Mouse (Mus musculus) B cell, adult 62 days (primary cell): ENCODE data around the gene Zc3h10. TPM values are rescaled to one million over a fixed set of nuclear protein-coding genes. Genes with fewer than 3 reads are reported as not detected.

Experiments
- total RNA-seq: library from RNA; stranded (reverse); gene quantifications from 4 replicates; pipeline ENCODE4 v1.2.4, GENCODE M21; 2023

The Zc3h10 gene
- 85.5 to 103 TPM (median 90.6 TPM) in 4 replicates for total RNA-seq

DNA sequence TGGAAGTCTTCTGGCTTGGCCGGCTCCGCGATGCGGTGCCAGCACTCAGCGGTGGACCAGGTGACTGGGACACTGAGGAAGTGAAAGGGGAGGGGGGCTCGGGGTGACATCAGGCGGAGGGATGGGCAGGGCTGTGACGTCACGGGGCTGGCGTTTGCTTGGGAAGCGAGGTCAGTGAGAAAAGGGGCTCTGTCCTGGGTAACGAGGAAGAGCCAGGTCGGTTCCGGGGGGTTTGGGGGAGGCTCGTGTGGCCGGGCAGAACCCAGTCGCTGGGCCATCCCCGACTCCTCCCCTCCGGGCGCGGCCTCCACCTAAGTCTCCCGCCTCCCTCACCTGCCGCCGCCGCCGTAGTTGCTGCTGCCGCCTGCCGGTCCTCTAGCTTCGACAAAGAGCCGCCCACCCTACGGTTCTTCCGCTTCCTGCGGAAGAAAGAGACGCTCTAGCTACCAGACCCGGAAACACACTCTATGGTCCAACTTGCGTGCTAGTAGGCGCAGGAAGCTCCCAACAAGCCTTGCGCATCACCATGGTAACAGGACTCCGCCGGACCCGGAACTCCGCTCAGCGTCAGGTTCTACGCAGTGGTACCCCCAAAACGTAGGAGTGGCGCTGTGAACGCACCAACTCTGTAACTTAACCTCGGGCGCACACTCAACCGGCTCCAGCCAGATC lies at the start of gene Zc3h10:
Zc3h10 (minus strand) TSS at position 414 of the 672 bp plus-strand sequence.

GRCm38 (mm10) chr10:128589464-128590192 lies 42.1 kb upstream of the Zc3h10 start, which contains the start of gene Erbb3:
Erbb3 (minus strand) TSS chr10:128589652.

DNA sequence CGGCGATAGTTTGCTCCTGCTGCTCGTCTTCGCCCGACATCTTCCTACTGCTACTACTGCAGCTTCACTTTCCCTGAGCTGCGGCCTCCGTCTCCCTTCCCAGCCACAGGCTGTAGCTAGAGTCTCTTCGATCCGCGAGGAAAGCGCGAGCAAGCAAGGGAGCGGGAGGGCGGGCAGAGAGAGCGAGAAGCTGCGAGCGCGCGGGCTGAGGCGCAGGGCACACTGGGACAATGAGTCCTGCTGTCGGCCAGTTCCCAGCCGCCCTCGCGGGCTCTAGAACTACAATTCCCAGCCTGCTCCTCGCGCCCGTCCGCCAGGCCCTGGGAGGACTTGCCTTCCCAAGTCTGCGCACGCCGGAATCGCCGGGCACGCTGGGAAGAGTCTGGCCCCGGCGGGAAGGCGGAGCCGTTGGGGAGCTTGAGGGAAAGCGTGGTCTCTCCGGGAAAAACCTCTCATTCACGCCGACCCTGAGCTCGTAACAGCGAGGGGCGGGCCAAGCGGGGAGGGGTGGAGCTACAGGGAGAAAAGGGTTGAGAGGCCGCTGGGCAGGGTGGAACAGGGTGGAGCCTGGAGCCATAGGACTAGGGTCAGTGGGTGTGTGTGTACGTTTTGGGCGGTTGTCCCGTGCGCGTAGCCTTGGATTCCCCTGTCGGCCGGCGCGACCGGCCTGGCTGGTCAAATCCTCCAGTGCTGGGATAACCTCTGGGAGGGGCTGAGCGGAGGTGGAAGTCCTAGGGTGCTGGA lies 18.4 kb upstream of the Zc3h10 start, which contains the start of gene Pa2g4:
Pa2g4 (minus strand) TSS at position 200 of the 744 bp plus-strand sequence.

DNA sequence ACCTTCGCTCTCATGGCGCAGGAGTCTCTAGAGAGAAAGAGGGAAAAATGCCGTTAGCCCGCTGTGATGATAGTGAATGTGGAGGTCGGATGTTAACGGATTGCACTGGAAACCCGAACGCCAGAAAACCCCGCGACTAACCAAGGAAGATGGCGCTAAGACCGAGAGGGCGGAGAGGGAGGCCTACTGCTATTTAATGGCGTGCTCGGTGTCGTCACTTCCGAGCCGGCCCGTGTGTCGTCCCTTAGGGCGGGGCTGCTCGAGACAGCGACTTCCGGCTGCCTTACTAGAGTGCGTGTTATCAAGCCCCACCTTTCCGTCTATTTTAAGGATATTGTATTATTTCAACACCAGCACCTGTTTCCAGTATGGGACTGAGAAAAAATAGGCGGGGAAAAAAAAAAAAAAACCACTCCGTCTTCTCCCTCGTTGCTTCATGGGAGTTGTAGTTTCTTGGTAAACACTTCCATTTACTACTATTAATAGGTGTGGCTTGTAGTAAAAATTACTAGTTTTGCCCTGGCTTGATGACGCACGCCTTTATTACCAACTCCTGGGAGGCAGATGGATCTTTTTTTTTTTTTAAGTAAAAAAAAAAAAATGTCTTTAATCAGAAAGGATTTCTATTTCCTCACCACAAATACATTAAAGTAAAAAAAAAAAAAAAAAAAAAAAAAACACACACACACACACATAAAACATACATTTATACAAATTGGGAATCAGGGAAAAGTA lies 1.5 kb upstream of the Zc3h10 start, which contains the start of gene Rpl41:
Rpl41 (minus strand) TSS at position 359 of the 735 bp plus-strand sequence.

DNA sequence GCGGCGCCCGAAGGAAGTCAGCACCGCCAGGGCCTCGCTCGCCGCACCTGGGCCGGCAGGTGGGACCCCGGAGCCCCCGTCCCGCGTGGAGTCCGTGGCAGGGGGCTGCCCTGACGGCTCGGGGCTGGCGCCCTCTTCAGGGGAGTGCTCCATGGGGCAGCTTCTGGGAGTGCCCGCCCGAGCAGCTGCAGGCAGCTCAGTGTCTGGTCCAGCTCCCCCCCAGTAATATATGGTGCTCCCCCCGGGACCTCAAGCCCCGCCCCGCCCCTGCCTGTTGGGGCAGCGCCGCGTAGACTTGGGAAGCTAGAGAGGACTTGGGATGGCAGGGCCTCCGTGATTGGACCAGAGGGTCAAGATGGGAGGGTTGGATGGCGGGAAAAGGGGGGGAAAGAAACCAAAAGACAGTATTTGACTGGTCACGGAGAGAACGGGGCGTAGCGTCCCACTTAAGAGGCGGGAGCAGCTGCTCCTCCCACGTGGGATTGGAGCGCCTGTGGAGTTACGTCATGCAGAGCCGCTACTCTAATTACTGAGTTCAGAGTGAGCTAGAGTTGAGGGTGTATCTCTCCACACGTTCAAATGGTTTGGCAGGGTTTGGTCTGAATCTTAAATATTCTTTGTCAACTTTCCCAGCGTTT lies 21.8 kb downstream of the Zc3h10 start, which contains the start of gene Esyt1:
Esyt1 (minus strand) TSS at position 201 of the 638 bp plus-strand sequence.

GRCm38 (mm10) chr10:128498590-128498989 lies 49.0 kb downstream of the Zc3h10 start, which contains the start of gene Myl6b:
Myl6b (minus strand) TSS chr10:128498685.

GRCm38 (mm10) chr10:128493695-128494666 lies 53.6 kb downstream of the Zc3h10 start, which contains the start of gene Myl6:
Myl6 (minus strand) TSS chr10:128494145.

Other genes starting within 250 kb of the Zc3h10 start
- gene Il23a, start 249.0 kb downstream of the Zc3h10 start, total RNA-seq, result not detected in 4 replicates
- 62.2 to 69.4 TPM (median 65.8 TPM) in 4 replicates for gene Pan2, start 244.4 kb downstream of the Zc3h10 start, total RNA-seq
- 18.8 to 20.8 TPM (median 19.5 TPM) in 4 replicates for gene Cnpy2, start 225.3 kb downstream of the Zc3h10 start, total RNA-seq
- 101 to 110 TPM (median 110 TPM) in 4 replicates for gene Cs, start 210.0 kb downstream of the Zc3h10 start, total RNA-seq
- 28.6 to 37.3 TPM (median 32.6 TPM) in 4 replicates for gene Coq10a, start 178.8 kb downstream of the Zc3h10 start, total RNA-seq
- 67.5 to 68.6 TPM (median 68.3 TPM) in 4 replicates for gene Ankrd52, start 170.7 kb downstream of the Zc3h10 start, total RNA-seq
- gene Slc39a5, start 146.5 kb downstream of the Zc3h10 start, total RNA-seq, result not detected in 4 replicates
- 39.1 to 49.2 TPM (median 47.1 TPM) in 4 replicates for gene Nabp2, start 136.3 kb downstream of the Zc3h10 start, total RNA-seq
- 61.4 to 67.3 TPM (median 65.5 TPM) in 4 replicates for gene Rnf41, start 136.1 kb downstream of the Zc3h10 start, total RNA-seq
- gene Smarcc2, start 88.5 kb downstream of the Zc3h10 start, total RNA-seq, result 145 to 160 TPM (median 147 TPM) in 4 replicates
- 488 to 539 TPM (median 516 TPM) in 4 replicates for gene Myl6, start 53.6 kb downstream of the Zc3h10 start, total RNA-seq
- 0.58 to 0.75 TPM in 2 of 4 replicates, not detected in the others for gene Myl6b, start 49.1 kb downstream of the Zc3h10 start, total RNA-seq
- 224 to 242 TPM (median 239 TPM) in 4 replicates for gene Esyt1, start 21.9 kb downstream of the Zc3h10 start, total RNA-seq
- gene Rpl41, start 1.5 kb upstream of the Zc3h10 start, total RNA-seq, result 3,750 to 3,896 TPM (median 3,770 TPM) in 4 replicates
- gene Pa2g4, start 18.2 kb upstream of the Zc3h10 start, total RNA-seq, result 73.4 to 79.8 TPM (median 76.2 TPM) in 4 replicates
- 1.0 to 1.2 TPM (median 1.1 TPM) in 4 replicates for gene Erbb3, start 41.9 kb upstream of the Zc3h10 start, total RNA-seq
- 1,181 to 1,252 TPM (median 1,193 TPM) in 4 replicates for gene Rps26, start 79.0 kb upstream of the Zc3h10 start, total RNA-seq
- gene Ikzf4, start 98.2 kb upstream of the Zc3h10 start, total RNA-seq, result 0.19 to 0.27 TPM in 2 of 4 replicates, not detected in the others
- 6.8 to 8.6 TPM (median 7.5 TPM) in 4 replicates for gene Suox, start 126.3 kb upstream of the Zc3h10 start, total RNA-seq
- 54.8 to 63.6 TPM (median 59.7 TPM) in 4 replicates for gene Rab5b, start 148.5 kb upstream of the Zc3h10 start, total RNA-seq
- gene Pmel, start 156.4 kb upstream of the Zc3h10 start, total RNA-seq, result 0.54 to 2.0 TPM (median 0.80 TPM) in 4 replicates
- gene Cdk2, start 157.3 kb upstream of the Zc3h10 start, total RNA-seq, result 51.3 to 55.3 TPM (median 52.6 TPM) in 4 replicates
- 172 to 181 TPM (median 175 TPM) in 4 replicates for gene Dgka, start 197.1 kb upstream of the Zc3h10 start, total RNA-seq
- gene Pym1, start 200.1 kb upstream of the Zc3h10 start, total RNA-seq, result 36.5 to 49.4 TPM (median 42.4 TPM) in 4 replicates
- 0.24 to 0.47 TPM in 2 of 4 replicates, not detected in the others for gene Mmp19, start 243.1 kb upstream of the Zc3h10 start, total RNA-seq